Mouse (Mus musculus) erythroblast, embryonic 14.5 days (primary cell): Measurements from ENCODE around the gene Pa2g4.

Experiments
- GATA1 ChIP-seq: IDR thresholded peaks from 2 replicates; pipeline ENCODE4 v1.6.1; 2012; ENCODE audit warnings: low read length, inconsistent platforms, mixed read lengths
- TAL1 ChIP-seq: IDR thresholded peaks from 3 replicates; pipeline ENCODE4 v1.6.1; 2012; ENCODE audit warnings: low read length, inconsistent platforms, mixed read lengths

DNA sequence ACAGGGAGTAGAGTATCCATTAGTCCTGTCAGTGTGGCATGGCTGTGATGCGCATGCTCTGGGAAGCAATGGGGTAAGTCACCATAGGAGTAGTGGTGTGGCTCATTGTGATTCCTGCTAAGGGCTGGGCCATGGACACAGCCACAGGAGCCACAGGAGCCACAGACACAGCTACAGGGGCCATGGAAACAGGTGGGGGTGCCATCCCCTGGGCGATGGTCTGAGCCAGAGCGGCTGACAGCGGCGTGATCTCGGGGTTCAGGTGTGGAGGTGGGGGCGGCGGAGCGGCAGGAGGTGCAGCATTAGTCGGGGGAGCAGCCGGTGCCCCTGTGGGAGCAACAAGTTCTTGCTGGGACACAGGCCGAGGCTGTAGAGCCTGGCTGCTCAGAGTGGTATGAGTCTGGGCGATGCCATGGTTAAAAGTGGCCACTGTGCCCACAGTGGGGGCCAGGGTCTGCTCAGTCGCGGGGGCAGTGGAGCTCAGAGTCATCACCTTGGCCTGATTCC is 21.6 kb downstream of the Pa2g4 start:
- TF ChIP-seq GATA1: no peak
- no peak for TF ChIP-seq TAL1
